Mouse (Mus musculus) left cerebral cortex, adult 11 months (tissue): Measurements from ENCODE around the gene Cyth3.

Experiments
- DNase-seq: peaks from one replicate; pipeline ENCODE4 v3.0.0; 2022; ENCODE audit warnings: low spot score

Gene Cyth3

DNA sequence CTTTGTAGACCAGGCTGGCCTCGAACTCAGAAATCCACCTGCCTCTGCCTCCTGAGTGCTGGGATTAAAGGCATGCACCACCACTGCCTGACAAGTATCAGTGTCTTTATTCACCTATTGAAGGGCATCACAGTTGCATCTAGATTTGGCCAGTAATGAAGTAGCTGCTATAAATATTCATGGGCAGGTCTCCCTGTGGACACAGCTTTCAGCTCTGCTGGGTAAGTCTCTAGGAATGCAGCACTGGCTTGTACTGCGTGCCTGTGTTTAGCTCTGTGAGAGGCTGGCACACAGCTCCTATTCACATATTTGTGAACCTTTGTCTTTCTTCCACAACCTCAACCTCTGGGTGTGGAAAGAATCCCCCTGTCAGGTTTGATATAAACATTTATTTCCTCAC lies 46.6 kb downstream of the Cyth3 start:
- no peak for DNase-seq

DNA sequence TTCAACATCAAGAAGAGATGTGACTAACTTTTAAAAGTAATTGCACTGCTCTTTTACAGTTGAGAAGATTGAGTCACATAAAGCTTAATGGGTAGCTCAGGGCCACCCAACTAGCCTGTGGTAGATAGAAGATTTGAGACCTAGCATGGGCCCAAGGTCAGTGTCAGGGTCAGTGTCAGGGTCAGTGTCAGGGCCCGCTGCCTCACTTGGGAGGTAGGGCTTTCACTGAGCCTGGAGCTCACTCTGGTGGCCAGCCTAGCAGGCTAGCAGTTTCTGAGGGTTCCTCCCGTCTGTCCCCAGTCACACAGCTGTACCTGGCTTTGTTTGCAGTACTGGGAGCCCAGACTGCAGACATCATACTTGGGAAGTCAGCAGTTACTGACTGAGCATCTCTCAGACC lies 47.1 kb downstream of the Cyth3 start:
- DNase-seq, result no peak

- DNase-seq, result no peak
Measured at GRCm38 (mm10) chr5:143669839-143670238, 47.6 kb downstream of the Cyth3 start.

DNA sequence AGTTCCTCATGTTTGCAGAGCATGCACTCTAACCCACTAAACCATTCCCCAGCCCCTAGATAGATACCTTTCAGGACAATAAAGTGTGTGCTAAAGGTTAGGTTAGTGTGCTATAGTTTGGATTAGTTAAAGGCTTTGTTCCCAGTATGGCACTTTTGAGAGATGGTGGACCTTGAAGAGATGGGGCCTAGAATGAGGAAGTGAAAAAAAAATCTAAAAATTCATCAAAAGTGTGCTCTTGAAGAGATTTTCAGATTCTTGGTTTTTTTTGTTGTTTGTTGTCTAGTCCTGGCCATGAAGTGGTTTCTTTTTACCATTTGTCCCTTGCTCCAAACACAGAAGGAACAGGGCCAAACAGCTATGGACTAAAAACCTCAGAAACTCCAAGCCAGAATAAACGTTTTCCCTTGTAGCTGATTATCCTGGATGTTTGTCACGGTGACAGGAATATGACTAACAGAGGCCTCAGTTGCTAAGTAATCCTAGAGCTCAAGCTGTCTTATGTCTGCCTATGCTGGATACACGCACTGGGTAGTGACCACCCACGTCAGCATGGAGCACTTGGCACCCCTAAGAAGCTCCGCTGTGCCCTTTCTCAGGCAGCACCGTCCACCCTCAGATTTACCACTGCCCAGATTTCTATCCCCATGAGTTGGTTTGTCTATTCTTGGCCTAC lies 48.6 kb downstream of the Cyth3 start:
- no peak for DNase-seq

- no peak for DNase-seq
Measured at GRCm38 (mm10) chr5:143674576-143674975, 52.3 kb downstream of the Cyth3 start.

DNA sequence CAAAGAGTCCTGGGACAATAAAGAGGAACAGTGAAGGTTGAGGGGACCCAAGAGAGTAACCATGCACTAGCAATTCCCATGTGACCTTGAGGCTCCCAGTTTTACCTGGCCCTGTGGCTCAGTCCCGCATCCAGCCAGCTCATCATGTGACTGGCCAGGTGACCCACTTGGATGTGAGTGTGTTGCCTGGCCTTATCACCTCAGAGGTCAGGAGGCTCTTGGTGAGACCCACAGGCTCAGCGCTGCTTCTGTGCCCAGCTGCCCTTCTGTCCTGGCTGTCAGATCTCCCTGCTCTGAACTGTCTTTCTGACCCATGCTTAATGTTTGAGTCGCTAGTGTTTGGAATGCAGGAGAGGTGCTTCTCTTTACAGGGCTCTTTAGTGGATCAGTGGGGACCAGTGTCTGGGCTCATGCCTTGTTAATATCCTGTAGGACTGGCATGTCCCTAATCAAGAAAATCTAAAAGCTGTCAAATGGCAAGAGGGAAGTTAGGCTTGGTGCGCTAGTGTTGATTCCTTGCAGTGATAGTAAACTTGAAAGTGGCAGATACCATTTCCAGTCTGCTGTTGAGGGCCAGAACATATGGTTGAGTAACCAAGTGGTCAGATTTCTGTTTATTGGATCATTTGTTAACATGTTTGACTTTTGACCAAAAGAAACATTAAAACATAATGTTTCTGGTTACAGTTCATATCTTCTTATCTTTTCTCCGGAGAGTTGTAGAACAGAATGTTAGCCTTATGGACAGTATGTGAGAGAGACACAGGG lies 54.2 kb downstream of the Cyth3 start:
- DNase-seq, result no peak

- DNase-seq, result no peak
Measured at GRCm38 (mm10) chr5:143677363-143677762, 55.1 kb downstream of the Cyth3 start.

DNA sequence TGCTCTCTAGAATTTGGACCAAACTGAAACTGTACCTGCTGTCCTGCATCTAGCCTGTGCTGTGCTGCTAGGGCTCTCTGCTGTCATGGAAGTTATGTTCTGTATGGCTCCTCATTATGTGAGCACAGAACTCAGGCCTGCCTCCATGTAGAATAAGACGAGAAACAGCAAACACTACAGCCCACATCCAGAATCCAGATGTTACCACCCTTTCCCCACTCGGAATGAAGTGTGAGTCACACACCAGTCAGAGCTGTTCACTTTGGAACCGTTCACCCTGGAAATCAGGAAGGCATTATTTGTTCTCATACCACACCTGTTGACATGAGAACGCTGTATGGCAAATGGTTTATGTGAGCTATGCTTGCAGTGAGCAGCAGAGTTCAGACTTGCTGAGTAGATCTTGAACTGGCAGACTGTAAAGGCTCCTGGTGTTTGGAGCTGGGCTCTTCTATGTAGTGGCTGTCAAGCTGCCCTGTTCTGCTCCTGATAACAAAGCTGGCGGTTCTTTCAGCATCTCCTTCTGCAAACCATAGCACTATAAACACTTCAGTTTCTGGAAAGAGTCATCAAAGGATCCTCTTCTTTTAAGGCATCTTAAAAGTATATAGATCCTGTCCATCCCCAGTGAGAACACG lies 56.5 kb downstream of the Cyth3 start:
- no peak for DNase-seq

DNA sequence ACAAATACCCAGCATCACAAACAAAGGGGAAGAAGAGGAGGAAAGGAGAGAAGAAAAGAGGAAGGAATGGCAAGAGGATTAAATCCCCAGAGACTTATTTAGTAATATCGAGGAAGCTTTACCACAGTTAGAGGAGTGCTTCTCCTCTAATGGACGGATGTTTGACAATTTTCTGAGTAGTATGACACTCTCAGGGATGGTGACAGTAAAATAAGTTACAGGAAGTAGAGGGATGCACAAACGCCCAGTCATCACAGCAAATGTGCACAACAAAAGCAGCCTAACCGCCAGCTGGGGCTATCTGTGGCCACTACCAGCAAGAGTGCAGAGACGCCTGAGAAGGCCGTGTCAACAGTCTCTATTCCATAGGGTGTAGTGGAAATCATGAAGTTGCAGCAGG lies 57.4 kb downstream of the Cyth3 start:
- no peak for DNase-seq

- DNase-seq, result no peak
Measured at GRCm38 (mm10) chr5:143683696-143684095, 61.4 kb downstream of the Cyth3 start.

DNA sequence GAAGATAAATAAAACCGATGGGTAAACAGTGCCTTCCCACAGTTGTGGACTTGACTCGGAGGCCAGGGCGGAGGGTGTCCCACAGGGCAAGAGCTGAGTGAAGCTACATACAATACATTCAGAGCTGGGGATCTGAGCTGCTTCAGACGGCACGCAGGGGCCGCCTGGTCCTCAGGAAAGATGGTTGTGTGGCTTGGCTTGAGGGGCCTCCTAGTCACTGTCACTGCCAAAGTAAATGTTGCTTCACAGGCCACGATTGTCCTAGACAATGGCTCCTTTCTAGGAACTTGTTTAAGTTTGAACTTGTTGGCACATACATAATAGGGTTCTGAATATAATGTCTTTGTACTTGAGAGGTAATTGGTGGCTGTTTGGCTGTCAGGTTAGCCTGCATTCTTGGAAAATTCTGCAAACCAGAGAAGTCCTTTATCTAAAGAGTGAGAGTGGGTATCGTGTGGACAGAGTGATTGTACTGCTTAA lies 62.7 kb downstream of the Cyth3 start:
- DNase-seq, result no peak

GRCm38 (mm10) chr5:143686456-143686855 lies 64.2 kb downstream of the Cyth3 start:
- DNase-seq, result no peak

GRCm38 (mm10) chr5:143687589-143687988 lies 65.3 kb downstream of the Cyth3 start:
- DNase-seq, result no peak

GRCm38 (mm10) chr5:143690392-143690791 lies 68.1 kb downstream of the Cyth3 start:
- no peak for DNase-seq

GRCm38 (mm10) chr5:143690926-143691325 lies 68.7 kb downstream of the Cyth3 start:
- DNase-seq, result peak; percentile 81

GRCm38 (mm10) chr5:143696323-143696722 lies 74.1 kb downstream of the Cyth3 start:
- DNase-seq, result no peak

DNA sequence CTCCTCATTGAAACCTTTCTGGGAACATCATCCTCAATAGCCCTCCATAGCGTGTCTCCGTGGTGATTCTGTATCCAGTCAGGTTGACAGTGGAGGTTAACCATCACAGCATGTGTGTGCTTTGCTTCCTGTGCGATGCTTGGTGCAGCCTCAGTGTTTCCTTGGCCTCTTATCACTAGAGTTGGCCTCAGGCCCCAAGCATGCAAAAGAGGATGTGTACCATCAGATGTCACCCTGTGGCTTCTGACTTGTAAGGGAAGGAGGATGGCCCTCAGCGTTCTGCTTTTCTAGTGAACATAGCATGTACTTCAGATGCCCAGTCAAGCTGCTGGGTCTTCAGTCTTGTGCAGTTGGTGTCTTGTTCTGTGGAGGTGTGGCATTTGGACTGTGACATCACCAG lies 76.2 kb downstream of the Cyth3 start:
- DNase-seq, result no peak

DNA sequence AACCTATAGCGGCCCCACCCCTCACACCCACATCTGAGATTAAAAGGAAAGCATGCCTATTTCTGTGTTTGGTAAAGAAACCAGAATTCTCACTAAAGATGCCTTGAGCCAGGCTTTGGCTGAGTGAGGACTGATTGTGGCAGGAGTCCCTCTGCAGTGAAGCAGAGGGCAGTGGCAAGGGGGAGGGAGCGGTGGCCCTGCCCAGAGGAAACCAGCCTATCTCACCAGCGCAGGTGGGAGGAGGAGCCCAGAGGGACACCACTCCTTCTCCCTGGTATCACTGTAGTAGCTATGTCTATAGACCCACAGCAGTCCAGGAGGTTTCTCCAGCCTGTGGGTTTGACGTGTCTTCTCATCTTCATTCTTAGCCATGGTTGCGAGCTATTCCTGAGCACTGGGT lies 78.0 kb downstream of the Cyth3 start:
- no peak for DNase-seq

DNA sequence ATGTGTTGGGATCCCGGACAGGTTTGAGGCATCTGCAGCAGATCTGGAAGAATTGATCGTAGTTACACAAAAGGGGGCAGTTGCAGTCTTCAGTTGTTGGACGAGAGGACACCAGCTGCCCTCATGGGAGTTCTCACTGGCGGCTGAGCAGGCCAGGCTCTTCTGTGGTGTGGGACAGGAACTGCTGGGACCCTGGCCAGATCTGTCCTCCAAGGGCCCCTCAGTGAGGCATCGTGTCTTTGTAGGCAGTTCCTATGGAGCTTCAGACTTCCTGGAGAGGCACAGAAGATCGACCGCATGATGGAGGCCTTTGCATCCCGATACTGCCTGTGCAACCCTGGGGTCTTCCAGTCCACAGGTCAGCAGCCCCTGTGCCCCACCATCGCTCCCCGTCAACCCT lies 78.8 kb downstream of the Cyth3 start:
- no peak for DNase-seq

- no peak for DNase-seq
Measured at GRCm38 (mm10) chr5:143704875-143705658, 82.8 kb downstream of the Cyth3 start.

- DNase-seq, result no peak
Measured at GRCm38 (mm10) chr5:143705659-143705982, 83.4 kb downstream of the Cyth3 start.

GRCm38 (mm10) chr5:143706030-143706821 lies 84.0 kb downstream of the Cyth3 start:
- no peak for DNase-seq
